Comparison of ENCODE assay signal across 8 mouse cellular contexts in genomic region chr8:9975276-9975675, GRCm38 (mm10). TPM values are rescaled to one million over a fixed set of nuclear protein-coding genes. Genes with fewer than 3 reads are reported as not detected.
DNase-seq lines count a peak whose midpoint lies in the region; ATAC-seq and TF ChIP-seq lines count a peak whose summit lies in the region.

No protein-coding gene starts in this region.

- TF ChIP-seq EP300 in heart, postnatal 0 days (IDR thresholded peaks at IDR 0.05; ENCODE audit: low read depth), result no peak
- no peak for TF ChIP-seq EP300 in heart, adult 2 months (IDR thresholded peaks at IDR 0.05; ENCODE audit: insufficient read depth, low read depth, low read length)

- no peaks in the 10 kb centered on the region for H3K9me3 ChIP-seq in heart, postnatal 0 days (replicated peaks; ENCODE audit: control insufficient read depth, low read length)
- no peaks in the 10 kb centered on the region for H3K9me3 ChIP-seq in intestine, embryonic 14.5 days (ENCODE audit: control insufficient read depth, low read length)
- no peaks in the 10 kb centered on the region for H3K9me3 ChIP-seq in neural tube, embryonic 12.5 days

- H3K27me3 ChIP-seq in heart, postnatal 0 days (ENCODE audit: control insufficient read depth, insufficient read depth, low read length), result no peaks in the 10 kb centered on the region
- no peaks in the 10 kb centered on the region for H3K27me3 ChIP-seq in heart, adult 2 months (ENCODE audit: control insufficient read depth, insufficient read depth, low read length)
- H3K27me3 ChIP-seq in intestine, embryonic 14.5 days (replicated peaks; ENCODE audit: control insufficient read depth, insufficient read depth, low read length), result no peaks in the 10 kb centered on the region
- H3K27me3 ChIP-seq in neural tube, embryonic 12.5 days (replicated peaks), result no peaks in the 10 kb centered on the region

- no peak for ATAC-seq in heart, postnatal 0 days (ENCODE audit: insufficient read depth, low read depth)
- no peak for ATAC-seq in intestine, embryonic 14.5 days (replicated peaks; ENCODE audit: low FRiP score, low TSS enrichment, low read depth)
- no peak for ATAC-seq in neural tube, embryonic 12.5 days (ENCODE audit: low FRiP score, low read depth)
- no peak for ATAC-seq in inflammation-experienced regulatory T-cells, adult 6 months

- TF ChIP-seq POLR2A in heart, adult 2 months (IDR thresholded peaks at IDR 0.05; ENCODE audit: insufficient read depth, low read depth, low read length), result no peak
- no peak for TF ChIP-seq POLR2A in bone marrow, adult 2 months (IDR thresholded peaks at IDR 0.05; ENCODE audit: borderline replicate concordance, control insufficient read depth, low read depth, low read length)

- 31% methylated on average over 5 of the region's 5 CpGs for WGBS in heart, postnatal 0 days
- 31% methylated on average over 5 of the region's 5 CpGs for WGBS in heart, adult 2 months
- 10% methylated on average over 5 of the region's 5 CpGs for WGBS in bone marrow, adult 2 months
- WGBS in intestine, embryonic 14.5 days, result 42% methylated on average over 5 of the region's 5 CpGs
- 52% methylated on average over 5 of the region's 5 CpGs for whole genome bisulfite sequencing in neural tube, embryonic 12.5 days

- H3K79me2 ChIP-seq in heart, adult 2 months (replicated peaks; ENCODE audit: control insufficient read depth, insufficient read depth, low read length), result no peaks in the 10 kb centered on the region

- H3K4me3 ChIP-seq in heart, postnatal 0 days (ENCODE audit: low read depth, low read length), result peak overlapping the region; percentile 72
- no peak overlapping the region for H3K4me3 ChIP-seq in heart, adult 2 months
- H3K4me3 ChIP-seq in bone marrow, adult 2 months (replicated peaks; ENCODE audit: control insufficient read depth, low read depth, low read length), result peak overlapping the region; percentile 11
- peak overlapping the region; percentile 73 for H3K4me3 ChIP-seq in intestine, embryonic 14.5 days (ENCODE audit: low read depth, low read length)
- H3K4me3 ChIP-seq in neural tube, embryonic 12.5 days, result peak overlapping the region; percentile 62

- peak overlapping the region; percentile 77; the same call in 1 of the 2 replicates for H3K4me2 ChIP-seq in heart, postnatal 0 days (ENCODE audit: low read depth, low read length)
- H3K4me2 ChIP-seq in intestine, embryonic 14.5 days (ENCODE audit: low read length), result peak overlapping the region; percentile 74
- H3K4me2 ChIP-seq in neural tube, embryonic 12.5 days (replicated peaks), result peak overlapping the region; percentile 68

- DNase-seq in heart, postnatal 0 days (ENCODE audit: low spot score), result no peak
- no peak for DNase-seq in heart, adult 2 months
- DNase-seq in intestine, embryonic 14.5 days (ENCODE audit: low spot score), result no peak
- no peak for DNase-seq in urinary bladder, postnatal 14 days (ENCODE audit: low spot score)
- no peak for DNase-seq in ovary, postnatal 14 days (ENCODE audit: low spot score)

- peaks cover 26% of the 10 kb centered on the region for H3K36me3 ChIP-seq in heart, postnatal 0 days (replicated peaks; ENCODE audit: control insufficient read depth, insufficient read depth, low read length)
- H3K36me3 ChIP-seq in heart, adult 2 months (ENCODE audit: control insufficient read depth, insufficient read depth, low read length), result peaks cover 3% of the 10 kb centered on the region; the same call in 1 of the 2 replicates
- peaks cover 28% of the 10 kb centered on the region for H3K36me3 ChIP-seq in intestine, embryonic 14.5 days (ENCODE audit: control insufficient read depth, insufficient read depth, low read length)
- H3K36me3 ChIP-seq in neural tube, embryonic 12.5 days, result peaks cover 26% of the 10 kb centered on the region

- peaks cover 23% of the 10 kb centered on the region for H3K4me1 ChIP-seq in heart, postnatal 0 days (ENCODE audit: control insufficient read depth, insufficient read depth)
- peaks cover 8% of the 10 kb centered on the region for H3K4me1 ChIP-seq in heart, adult 2 months (ENCODE audit: control insufficient read depth, insufficient read depth, low read length)
- peaks cover 5% of the 10 kb centered on the region; the same call in 1 of the 2 replicates for H3K4me1 ChIP-seq in bone marrow, adult 2 months (ENCODE audit: control insufficient read depth, insufficient read depth, low read length)
- H3K4me1 ChIP-seq in intestine, embryonic 14.5 days (replicated peaks; ENCODE audit: control insufficient read depth, insufficient read depth, low read length), result peaks cover 29% of the 10 kb centered on the region
- H3K4me1 ChIP-seq in neural tube, embryonic 12.5 days, result peaks cover 23% of the 10 kb centered on the region

- H3K9ac ChIP-seq in heart, postnatal 0 days (replicated peaks; ENCODE audit: low read depth, low read length), result no peak overlapping the region
- no peak overlapping the region for H3K9ac ChIP-seq in heart, adult 2 months (ENCODE audit: low read depth, low read length)
- peak overlapping the region; percentile 49 for H3K9ac ChIP-seq in intestine, embryonic 14.5 days (ENCODE audit: low read length)
- peak overlapping the region; percentile 22; the same call in 1 of the 2 replicates for H3K9ac ChIP-seq in neural tube, embryonic 12.5 days

- no peak overlapping the region for H3K27ac ChIP-seq in heart, postnatal 0 days (ENCODE audit: low read depth)
- H3K27ac ChIP-seq in heart, adult 2 months, result no peak overlapping the region
- H3K27ac ChIP-seq in bone marrow, adult 2 months (ENCODE audit: control insufficient read depth, insufficient read depth, low read depth, low read length, poor library complexity), result no peak overlapping the region
- H3K27ac ChIP-seq in intestine, embryonic 14.5 days (ENCODE audit: low read depth), result no peak overlapping the region
- H3K27ac ChIP-seq in neural tube, embryonic 12.5 days, result no peak overlapping the region

- no peak for TF ChIP-seq CTCF in heart, postnatal 0 days (IDR thresholded peaks at IDR 0.05; ENCODE audit: low read depth)
- no peak for TF ChIP-seq CTCF in heart, adult 2 months (IDR thresholded peaks at IDR 0.05)
- TF ChIP-seq CTCF in bone marrow, adult 2 months (IDR thresholded peaks at IDR 0.05; ENCODE audit: control insufficient read depth, insufficient read depth, low read length), result no peak

- intact Hi-C loops in heart, adult 2 months (cut with DNase I), result loop anchor here (5.0 kb wide), 3 partner anchors 67 to 412 kb away; no protein-coding TSS in a partner anchor

RNA-seq across cellular contexts. Expression of gene Lig4, which starts 2.2 kb away (rescaled TPM):
- total RNA-seq in heart, postnatal 0 days (2014; rRNA removed; ENCODE audit: low replicate concordance), result 0.11 and 1.9 TPM in 2 replicates
- 3.4 and 3.8 TPM in 2 replicates for polyA plus RNA-seq in heart, postnatal 0 days (2015; fragmentation: Nextera tagmentation; extraction: Ambion mirVana)
- total RNA-seq in heart, adult 2 months (2021), result 1 to 10 TPM; 4.7 to 5.3 TPM
- 1.5 and 3.0 TPM in 2 replicates for polyA plus RNA-seq in heart, adult 2 months (2012; rRNA removed)
- 1.5 and 3.6 TPM in 2 replicates for polyA plus RNA-seq in bone marrow, adult 2 months (2011; ENCODE audit: insufficient read depth, insufficient read length, low replicate concordance, missing spikeins)
- polyA plus RNA-seq in intestine, embryonic 14.5 days (2014; fragmentation: Nextera tagmentation; extraction: Ambion mirVana), result 4.4 and 6.5 TPM in 2 replicates
- polyA plus RNA-seq in neural tube, embryonic 12.5 days (2016; fragmentation: Nextera tagmentation; extraction: Ambion mirVana), result 9.2 and 10.1 TPM in 2 replicates
- polyA plus RNA-seq in inflammation-experienced regulatory T-cells, adult 6 months (2017; shearing (Covaris generic)), result 1 to 10 TPM; 2.8 to 4.3 (median 4.1) TPM

RNA-seq across cellular contexts. Expression of gene Abhd13, which starts 2.2 kb away (rescaled TPM):
- total RNA-seq in heart, postnatal 0 days (2014; rRNA removed; ENCODE audit: low replicate concordance), result 15.2 and 19.9 TPM in 2 replicates
- 10.3 and 11.5 TPM in 2 replicates for polyA plus RNA-seq in heart, postnatal 0 days (2015; fragmentation: Nextera tagmentation; extraction: Ambion mirVana)
- 10 to 100 TPM in 1 of 2 experiments, 1 to 10 TPM in 1; 9.8 to 10.0 TPM for total RNA-seq in heart, adult 2 months (2021)
- 4.2 and 10.0 TPM in 2 replicates for polyA plus RNA-seq in heart, adult 2 months (2012; rRNA removed)
- 2.8 and 4.1 TPM in 2 replicates for polyA plus RNA-seq in bone marrow, adult 2 months (2011; ENCODE audit: insufficient read depth, insufficient read length, low replicate concordance, missing spikeins)
- 19.5 and 20.4 TPM in 2 replicates for polyA plus RNA-seq in intestine, embryonic 14.5 days (2014; fragmentation: Nextera tagmentation; extraction: Ambion mirVana)
- polyA plus RNA-seq in neural tube, embryonic 12.5 days (2016; fragmentation: Nextera tagmentation; extraction: Ambion mirVana), result 19.6 and 20.6 TPM in 2 replicates
- 1 to 10 TPM; 3.4 to 5.9 (median 3.5) TPM for polyA plus RNA-seq in inflammation-experienced regulatory T-cells, adult 6 months (2017; shearing (Covaris generic))

RNA-seq across cellular contexts. Expression of gene Tnfsf13b, which starts 31.0 kb away (rescaled TPM):
- total RNA-seq in heart, postnatal 0 days (2014; rRNA removed; ENCODE audit: low replicate concordance), result 6.2 TPM in 1 of 2 replicates, not detected in the other
- polyA plus RNA-seq in heart, postnatal 0 days (2015; fragmentation: Nextera tagmentation; extraction: Ambion mirVana), result 0.36 and 0.47 TPM in 2 replicates
- 1 to 10 TPM; 3.2 to 5.1 TPM for total RNA-seq in heart, adult 2 months (2021)
- 1.4 TPM in 2 replicates for polyA plus RNA-seq in heart, adult 2 months (2012; rRNA removed)
- polyA plus RNA-seq in bone marrow, adult 2 months (2011; ENCODE audit: insufficient read depth, insufficient read length, low replicate concordance, missing spikeins), result 3.1 and 21.4 TPM in 2 replicates
- 0.55 and 0.80 TPM in 2 replicates for polyA plus RNA-seq in intestine, embryonic 14.5 days (2014; fragmentation: Nextera tagmentation; extraction: Ambion mirVana)
- 1.4 and 1.8 TPM in 2 replicates for polyA plus RNA-seq in neural tube, embryonic 12.5 days (2016; fragmentation: Nextera tagmentation; extraction: Ambion mirVana)
- polyA plus RNA-seq in inflammation-experienced regulatory T-cells, adult 6 months (2017; shearing (Covaris generic)), result 10 to 100 TPM in 2 of 3 experiments, 1 to 10 TPM in 1; 8.7 to 21.1 (median 15.6) TPM

Comparison
In these comparisons a context has a peak if more than half of its experiments do, and no peak if none do; other contexts are left out.
1. H3K9ac ChIP-seq: peak in intestine, embryonic 14.5 days (single experiment) and neural tube, embryonic 12.5 days (single experiment); none in heart, postnatal 0 days (single experiment) and heart, adult 2 months (single experiment).
2. Peak in every context shown above with its lines, with median percentiles within 50 percentile points of each other: H3K4me2 ChIP-seq.